Mouse (Mus musculus): ENCODE results near the gene Epop.
A peak's percentile ranks its signal among the peaks of the same experiment; 100 is the strongest.

Epop gene

DNA sequence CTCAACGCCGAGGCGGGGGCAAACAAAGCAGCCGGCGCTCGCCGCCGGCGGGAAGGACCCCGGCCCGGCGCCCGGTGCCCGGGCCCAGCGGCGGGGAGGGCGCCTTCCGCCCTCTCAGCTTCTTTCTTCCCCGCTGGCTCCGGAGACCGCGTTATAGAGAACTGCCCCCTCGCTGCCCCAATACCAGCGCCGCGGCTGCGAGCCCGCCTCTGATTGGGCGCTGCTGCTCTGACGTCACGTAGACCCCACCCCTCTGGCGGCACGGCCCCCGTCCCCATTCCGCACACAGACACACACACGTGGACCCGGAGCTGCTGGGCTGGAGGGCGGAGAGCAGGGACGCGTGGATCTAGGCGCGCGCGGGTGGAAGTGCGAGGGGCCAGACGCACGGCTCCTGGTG is at the start of gene Epop:
TSS of gene Epop (minus strand) at position 127 of the 400 bp plus-strand sequence.
- DNase-seq (ENCODE audit: low spot score in 2 of 2) = peak; percentile 79 to 86

GRCm38 (mm10) chr11:97678301-97678700 is 48.8 kb upstream of the Epop start:
- no peak for DNase-seq (ENCODE audit: low spot score in 2 of 2)

- no peak for DNase-seq (ENCODE audit: low spot score in 2 of 2)
Measured at GRCm38 (mm10) chr11:97677842-97678241, 48.3 kb upstream of the Epop start.

GRCm38 (mm10) chr11:97677381-97677780 is 47.9 kb upstream of the Epop start:
- DNase-seq (ENCODE audit: low spot score in 2 of 2) = no peak

DNA sequence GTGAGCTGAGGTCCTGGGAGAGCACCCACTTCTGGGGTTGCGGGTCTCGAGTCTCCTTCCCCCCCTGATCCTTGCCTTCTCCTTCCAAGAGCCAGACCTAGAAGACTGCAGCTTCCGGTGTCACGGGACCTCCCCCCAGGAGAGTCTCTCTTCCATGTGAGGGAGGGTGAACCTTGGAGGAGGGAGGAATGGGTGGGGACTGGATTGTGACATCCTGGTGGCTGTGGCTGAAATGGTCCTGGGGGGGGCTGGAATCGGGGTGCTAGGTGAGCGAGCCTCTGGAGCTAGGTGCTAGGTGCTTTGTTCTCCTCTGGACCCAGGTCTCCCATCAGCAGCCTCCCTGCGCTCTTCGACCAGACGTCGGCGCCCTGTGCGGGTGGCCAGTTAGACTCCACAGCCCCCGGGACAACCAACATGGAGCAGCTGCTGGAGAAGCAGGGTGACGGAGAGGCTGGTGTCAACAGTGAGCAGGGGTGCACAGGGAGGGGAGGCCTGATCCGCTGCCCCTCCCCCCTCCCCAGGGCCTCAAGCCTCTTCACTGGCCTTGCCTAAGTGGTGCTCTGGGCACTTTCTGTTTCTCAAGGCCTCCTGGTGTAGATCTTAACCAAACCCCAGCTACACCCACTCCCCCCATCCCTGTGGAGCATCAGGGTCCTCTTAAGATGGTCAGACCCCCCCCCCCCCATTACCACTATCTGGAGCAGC is 46.7 kb upstream of the Epop start:
- no peak for DNase-seq (ENCODE audit: low spot score in 2 of 2)

DNA sequence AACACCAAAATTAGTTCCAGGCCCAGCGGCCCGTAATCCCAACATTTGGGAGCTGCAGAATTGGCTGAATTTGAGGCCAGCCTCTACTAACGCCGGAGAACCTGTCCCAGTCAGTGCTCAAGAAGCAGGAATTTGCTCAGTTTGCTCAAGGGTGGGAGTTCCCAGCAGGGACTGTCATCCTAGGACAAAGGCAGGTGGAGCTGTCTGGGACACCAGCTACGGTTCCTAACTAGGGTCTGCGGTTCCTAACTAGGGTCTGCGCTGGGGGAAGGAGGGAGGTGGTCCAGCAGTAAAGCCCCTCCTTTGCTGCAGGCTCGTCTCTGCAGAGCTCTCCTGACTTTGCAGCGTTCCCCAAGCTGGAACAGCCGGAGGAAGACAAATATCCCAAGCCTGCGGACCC is 43.6 kb upstream of the Epop start:
- no peak for DNase-seq (ENCODE audit: low spot score in 2 of 2)

DNA sequence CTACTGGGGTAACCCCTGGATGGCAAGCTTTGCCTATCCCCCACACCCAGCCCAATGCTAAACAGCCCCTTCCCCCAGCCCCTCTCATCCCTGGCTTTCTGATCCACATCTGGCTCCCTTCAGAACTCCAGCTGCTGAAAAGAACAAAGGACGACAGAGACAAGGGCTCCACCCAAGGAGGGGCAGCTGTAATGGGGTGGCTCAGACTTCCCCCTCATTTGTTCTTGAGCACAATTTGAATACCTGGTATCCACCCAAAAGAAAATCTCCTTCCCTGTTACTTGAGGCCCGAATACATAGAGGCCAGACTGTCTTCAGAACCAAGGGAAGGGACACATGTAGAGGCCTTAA is 41.6 kb upstream of the Epop start:
- DNase-seq (ENCODE audit: low spot score in 2 of 2) = no peak

- no peak for DNase-seq (ENCODE audit: low spot score in 2 of 2)
Measured at GRCm38 (mm10) chr11:97670234-97671176, 41.0 kb upstream of the Epop start.

GRCm38 (mm10) chr11:97669829-97670228 is 40.3 kb upstream of the Epop start:
- no peak for DNase-seq (ENCODE audit: low spot score in 2 of 2)

DNA sequence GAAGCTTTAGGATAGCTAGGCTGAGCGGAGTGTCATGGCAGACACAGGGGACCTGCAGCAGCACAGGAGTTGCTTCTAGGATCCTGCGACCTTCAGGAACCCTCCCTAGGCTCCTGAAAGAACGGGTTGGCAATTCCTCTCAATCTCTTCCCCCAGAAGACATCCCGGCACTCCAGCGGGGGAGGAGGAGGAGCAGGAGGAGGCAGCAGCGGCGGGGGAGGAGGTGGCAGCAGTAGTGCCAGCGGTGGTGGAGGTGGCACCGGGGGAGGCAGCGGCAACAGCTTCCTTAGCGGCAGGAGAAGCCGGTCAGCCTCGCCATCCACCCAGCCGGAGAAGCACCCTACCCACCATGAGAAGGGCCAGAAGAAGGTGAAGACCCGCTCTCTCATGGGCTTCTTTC is 39.8 kb upstream of the Epop start:
- DNase-seq (ENCODE audit: low spot score in 2 of 2) = no peak

- DNase-seq (ENCODE audit: low spot score in 2 of 2) = no peak
Measured at GRCm38 (mm10) chr11:97668160-97668559, 38.7 kb upstream of the Epop start.

- DNase-seq (ENCODE audit: low spot score in 2 of 2) = no peak
Measured at GRCm38 (mm10) chr11:97666794-97667193, 37.3 kb upstream of the Epop start.

GRCm38 (mm10) chr11:97666221-97666620 is 36.7 kb upstream of the Epop start:
- no peak for DNase-seq (ENCODE audit: low spot score in 2 of 2)

- no peak for DNase-seq (ENCODE audit: low spot score in 2 of 2)
Measured at GRCm38 (mm10) chr11:97665431-97665830, 35.9 kb upstream of the Epop start.

DNA sequence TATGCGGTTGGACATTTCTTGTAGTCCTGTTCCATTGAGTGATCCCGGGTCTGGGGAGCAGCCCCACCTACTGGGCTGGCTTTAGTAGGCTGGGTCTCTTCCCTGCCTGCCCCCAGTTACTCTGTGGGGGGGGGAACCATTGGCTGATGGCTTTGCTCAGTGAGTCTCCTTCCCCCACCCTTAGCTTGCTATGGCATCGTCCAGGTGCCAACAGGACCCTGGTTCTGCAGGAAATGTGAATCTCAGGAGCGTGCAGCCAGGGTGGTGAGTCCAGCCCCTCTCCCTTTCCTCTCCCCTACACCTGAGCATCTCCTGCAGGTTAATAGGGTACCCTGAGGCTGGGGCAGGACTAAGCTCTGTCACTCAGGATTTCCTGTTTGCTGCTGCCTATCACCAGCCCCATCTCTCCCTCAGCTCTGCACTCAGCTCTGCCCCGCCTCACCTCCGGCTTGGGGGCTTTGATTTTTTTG is 35.3 kb upstream of the Epop start:
- no peak for DNase-seq (ENCODE audit: low spot score in 2 of 2)

DNA sequence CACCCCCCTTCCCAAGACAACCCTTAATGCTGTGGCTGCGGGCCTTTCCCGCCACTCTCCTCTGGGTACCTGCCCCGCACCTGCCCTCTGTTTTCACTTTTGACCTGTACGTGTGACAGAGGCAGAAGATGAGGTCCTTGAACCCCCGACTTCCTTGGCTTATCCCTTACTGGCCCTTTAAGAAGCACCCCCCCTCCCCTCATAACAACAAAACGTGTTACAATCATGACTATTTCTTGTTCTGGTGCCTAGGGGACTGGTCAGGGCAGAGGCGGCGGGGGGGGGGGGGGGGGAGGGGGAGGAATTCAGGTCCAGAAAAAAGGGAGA is 34.8 kb upstream of the Epop start:
- no peak for DNase-seq (ENCODE audit: low spot score in 2 of 2)

DNA sequence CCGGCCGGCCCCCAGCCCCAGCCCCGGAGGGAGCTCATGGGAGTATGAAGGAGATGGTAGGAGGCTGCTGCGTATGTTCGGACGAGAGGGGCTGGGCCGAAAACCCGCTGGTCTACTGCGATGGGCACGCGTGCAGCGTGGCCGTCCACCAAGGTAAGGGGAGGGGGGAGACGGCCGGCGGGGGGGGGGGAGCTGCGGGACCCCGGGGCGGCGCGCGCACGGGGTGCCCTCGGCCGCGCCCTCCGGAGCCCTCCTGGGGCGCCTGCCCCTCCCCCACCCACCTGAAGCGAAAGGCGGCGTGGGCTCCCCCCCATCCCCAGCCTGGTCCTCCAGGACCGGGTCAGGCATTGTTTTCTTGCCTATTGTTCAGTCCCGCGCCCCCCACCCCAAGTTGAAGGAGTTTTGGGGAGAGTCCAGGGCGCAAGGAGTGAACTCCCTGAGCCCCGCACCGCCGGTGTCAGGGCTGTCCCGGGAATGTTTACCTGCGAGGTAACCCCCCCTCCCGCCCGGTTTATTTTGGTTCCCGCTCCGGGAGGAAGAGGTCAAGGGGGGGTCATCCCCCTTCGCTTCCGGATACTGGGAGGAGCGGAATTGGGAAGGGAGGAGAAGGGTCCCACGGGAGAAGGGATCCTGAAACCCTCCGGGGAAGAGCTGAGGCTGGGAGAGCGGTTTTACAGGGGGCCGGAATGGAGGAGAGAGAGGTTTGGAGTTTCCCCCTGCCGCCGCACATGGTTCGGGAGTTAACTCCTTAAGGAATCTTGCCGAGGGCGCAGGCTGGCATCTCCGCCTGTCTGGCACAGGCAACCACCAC is 34.2 kb upstream of the Epop start:
- DNase-seq (ENCODE audit: low spot score in 2 of 2) = no peak

GRCm38 (mm10) chr11:97662893-97663527 is 33.5 kb upstream of the Epop start, which contains the start of gene Mllt6:
Gene Mllt6 (plus strand): TSS chr11:97663414.
- DNase-seq (ENCODE audit: low spot score in 2 of 2) = peak; percentile 67 to 80

DNA sequence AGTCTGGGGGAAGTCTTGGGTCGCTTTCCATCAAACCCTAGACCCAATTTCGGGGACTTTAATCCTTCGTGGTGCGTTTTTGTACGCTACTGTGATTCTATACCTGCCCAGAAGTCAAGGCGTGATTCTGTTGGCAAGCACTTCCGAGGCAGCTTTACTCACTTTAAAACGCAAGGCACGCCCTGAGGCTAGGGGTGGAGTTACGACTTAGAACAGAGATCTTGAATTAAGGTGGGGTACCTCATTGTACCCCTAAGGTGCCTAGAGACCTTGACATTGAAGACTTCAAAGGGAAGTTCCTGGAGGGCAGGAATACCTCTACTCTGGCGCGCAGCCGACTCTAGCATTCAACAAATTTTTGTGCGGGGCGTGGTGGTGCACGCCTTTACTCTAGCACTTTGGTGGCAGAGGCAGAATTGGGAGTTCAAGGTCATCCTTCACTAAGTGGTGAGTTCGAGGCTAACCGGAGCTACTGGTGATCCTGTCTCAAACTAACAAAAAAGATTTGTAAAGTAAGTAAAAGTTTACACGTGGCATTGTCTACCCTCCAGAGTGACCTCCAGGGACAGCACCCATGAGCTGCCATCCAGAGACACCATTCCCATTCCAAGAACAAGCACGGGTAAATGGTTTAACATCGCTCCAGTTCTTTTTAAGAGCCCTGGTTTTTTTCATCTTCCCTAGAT is 32.8 kb upstream of the Epop start:
- no peak for DNase-seq (ENCODE audit: low spot score in 2 of 2)

DNA sequence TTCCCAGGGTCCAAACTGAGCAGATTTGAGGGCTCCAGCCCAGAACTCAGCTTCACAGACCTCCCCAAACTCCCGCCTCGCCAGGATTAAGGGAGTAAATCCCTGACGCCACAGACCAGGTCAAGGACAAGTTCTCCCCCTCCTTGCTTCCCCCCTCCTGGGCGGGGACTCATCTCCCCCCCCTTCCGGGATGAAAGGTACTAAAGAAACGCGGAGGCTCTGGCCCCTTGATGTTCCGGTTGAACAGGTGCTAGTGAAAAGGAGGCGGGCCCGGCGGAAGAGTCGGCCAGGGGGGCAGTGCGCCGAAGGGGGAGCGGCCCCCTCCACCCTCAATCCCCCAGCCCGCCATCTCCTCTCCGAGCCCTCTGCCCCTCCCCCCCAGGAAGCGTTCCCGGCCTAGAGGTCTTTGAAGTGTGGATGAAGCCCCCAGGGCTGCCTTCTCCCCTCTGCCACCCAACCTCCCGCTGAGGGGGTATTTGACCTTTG is 32.2 kb upstream of the Epop start:
- DNase-seq (ENCODE audit: low spot score in 2 of 2) = peak in 1 of 2 experiments; percentile 58
